Mouse (Mus musculus) heart, postnatal 0 days (tissue): ENCODE results near the gene Taf12.

Source experiments
- CTCF ChIP-seq: IDR thresholded peaks from 2 replicates; pipeline ENCODE4 v1.5.1; 2016; ENCODE audit warnings: antibody characterized with exemption, control low read depth, low read depth
- EP300 ChIP-seq: IDR thresholded peaks from 2 replicates; pipeline ENCODE4 v1.6.1; 2016; ENCODE audit warnings: antibody characterized with exemption, low read depth

GRCm38 (mm10) chr4:132245643-132246042 lies 28.5 kb upstream of the Taf12 start:
- TF ChIP-seq EP300 = no peak
- no peak for TF ChIP-seq CTCF
